Mouse (Mus musculus) frontal cortex, adult 2 months (tissue): Measurements from ENCODE around the gene Tent5b. TPM values are rescaled to one million over a fixed set of nuclear protein-coding genes. Genes with fewer than 3 reads are reported as not detected.

Source experiments
- polyA plus RNA-seq: library from polyadenylated mRNA; depleted of rRNA; stranded (reverse); fragments of >200 nt; gene quantifications from 2 replicates; pipeline ENCODE4 v1.2.3, GENCODE M21; 2012; rRNA removed

Tent5b gene
- polyA plus RNA-seq, 1 experiment, result 0.08 TPM

Other genes with a start within 250 kb of the Tent5b start
- gene Map3k6, start 239.3 kb upstream of the Tent5b start, polyA plus RNA-seq, result 3.9 and 4.0 TPM in 2 replicates
- gene Sytl1, start 217.0 kb upstream of the Tent5b start, polyA plus RNA-seq, result 1.2 and 1.6 TPM in 2 replicates
- 152 and 156 TPM in 2 replicates for gene Tmem222, start 202.3 kb upstream of the Tent5b start, polyA plus RNA-seq
- gene Wdtc1, start 126.7 kb upstream of the Tent5b start, polyA plus RNA-seq, result 43.0 and 46.2 TPM in 2 replicates
- 43.5 and 43.9 TPM in 2 replicates for gene Slc9a1, start 110.4 kb upstream of the Tent5b start, polyA plus RNA-seq
- 134 and 162 TPM in 2 replicates for gene Trnp1, start 18.4 kb downstream of the Tent5b start, polyA plus RNA-seq
- 0.14 and 0.50 TPM in 2 replicates for gene Kdf1, start 38.8 kb downstream of the Tent5b start, polyA plus RNA-seq
- 210 and 219 TPM in 2 replicates for gene Nudc, start 65.9 kb downstream of the Tent5b start, polyA plus RNA-seq
- gene Nr0b2, start 73.2 kb downstream of the Tent5b start, polyA plus RNA-seq, result not detected in 2 replicates
- gene Gpatch3, start 94.6 kb downstream of the Tent5b start, polyA plus RNA-seq, result 7.0 and 7.5 TPM in 2 replicates
- 18.9 and 22.4 TPM in 2 replicates for gene Gpn2, start 104.2 kb downstream of the Tent5b start, polyA plus RNA-seq
- 2.5 and 2.9 TPM in 2 replicates for gene Sfn, start 122.0 kb downstream of the Tent5b start, polyA plus RNA-seq
- gene Zdhhc18, start 170.0 kb downstream of the Tent5b start, polyA plus RNA-seq, result 38.5 and 43.3 TPM in 2 replicates
- gene Pigv, start 192.5 kb downstream of the Tent5b start, polyA plus RNA-seq, result 7.5 and 8.2 TPM in 2 replicates